9 mouse cellular contexts compared by ENCODE assay signal in genomic region chr13:114387074-114387487, GRCm38 (mm10). TPM values are rescaled to one million over a fixed set of nuclear protein-coding genes. Genes with fewer than 3 reads are reported as not detected.
DNase-seq lines count a peak whose midpoint lies in the region; ATAC-seq and TF ChIP-seq lines count a peak whose summit lies in the region.
"Had no signal": no experiment of that assay in that cellular context is flagged by ENCODE, and none has a peak within 500 bp of the region (broad histone marks: within the 10 kb centered on the region; RNA-seq: fewer than 3 reads in every experiment).

No protein-coding gene starts in this region.

- TF ChIP-seq CTCF in gastrocnemius, adult 2 months (IDR thresholded peaks at IDR 0.05), result no peak
- no peak for TF ChIP-seq CTCF in small intestine, adult 2 months (IDR thresholded peaks at IDR 0.05; ENCODE audit: extremely low read depth, insufficient read length, insufficient replicate concordance, low read depth, low read length)

- H3K4me1 ChIP-seq in embryonic facial prominence, embryonic 15.5 days, result no peaks in the 10 kb centered on the region
- H3K4me1 ChIP-seq in limb, embryonic 14.5 days (ENCODE audit: control insufficient read depth, insufficient read depth, low read length), result peaks cover 6% of the 10 kb centered on the region
- no peaks in the 10 kb centered on the region for H3K4me1 ChIP-seq in small intestine, adult 2 months (ENCODE audit: control insufficient read depth, insufficient read depth, insufficient read length, low read length)

- H3K9me3 ChIP-seq in embryonic facial prominence, embryonic 15.5 days (replicated peaks), result no peaks in the 10 kb centered on the region
- H3K9me3 ChIP-seq in limb, embryonic 14.5 days (ENCODE audit: control insufficient read depth, low read length), result no peaks in the 10 kb centered on the region

- H3K4me2 ChIP-seq in embryonic facial prominence, embryonic 15.5 days (replicated peaks), result peak overlapping the region; percentile 58
- H3K4me2 ChIP-seq in limb, embryonic 14.5 days (replicated peaks; ENCODE audit: low read depth, low read length, severe bottlenecking), result peak overlapping the region; percentile 65

- H3K27me3 ChIP-seq in embryonic facial prominence, embryonic 15.5 days, result no peaks in the 10 kb centered on the region
- H3K27me3 ChIP-seq in limb, embryonic 14.5 days (ENCODE audit: control insufficient read depth, insufficient read depth, low read length), result no peaks in the 10 kb centered on the region
- no peaks in the 10 kb centered on the region for H3K27me3 ChIP-seq in small intestine, adult 2 months (ENCODE audit: control insufficient read depth, insufficient read depth, low read length)
- H3K27me3 ChIP-seq: Patski had no signal

- peak overlapping the region; percentile 73 for H3K9ac ChIP-seq in embryonic facial prominence, embryonic 15.5 days
- H3K9ac ChIP-seq in limb, embryonic 14.5 days (ENCODE audit: low read depth, low read length, severe bottlenecking), result peak overlapping the region; percentile 87

- DNase-seq in gastrocnemius, adult 2 months, result no peak
- no peak for DNase-seq in gastrocnemius, postnatal 10 days
- peak; percentile 68 for DNase-seq in CD4-positive, CD25-positive, alpha-beta regulatory T cell, adult 2 months (ENCODE audit: low read depth, low spot score)
- no peak for DNase-seq in limb, embryonic 14.5 days (ENCODE audit: low spot score)
- no peak for DNase-seq in right cerebral cortex, postnatal 10 days (ENCODE audit: low spot score in 2 of 2)
- DNase-seq in adrenal gland, postnatal 10 days, result no peak

- peaks cover 7% of the 10 kb centered on the region; the same call in 1 of the 2 replicates for H3K36me3 ChIP-seq in embryonic facial prominence, embryonic 15.5 days
- peaks cover 4% of the 10 kb centered on the region; the same call in 1 of the 2 replicates for H3K36me3 ChIP-seq in limb, embryonic 14.5 days (ENCODE audit: control insufficient read depth, insufficient read depth, low read length)
- H3K36me3 ChIP-seq in small intestine, adult 2 months (ENCODE audit: control insufficient read depth, insufficient read depth, low read length), result 0 out of 2 replicates have a peak, but pooled peaks cover 2% of the 10 kb centered on the region

- H3K4me3 ChIP-seq in gastrocnemius, adult 2 months, result peak overlapping the region; percentile 99
- peak overlapping the region; percentile 89 for H3K4me3 ChIP-seq in embryonic facial prominence, embryonic 15.5 days (replicated peaks)
- H3K4me3 ChIP-seq in limb, embryonic 14.5 days (replicated peaks; ENCODE audit: low read length), result peak overlapping the region; percentile 86
- peak overlapping the region; percentile 97 for H3K4me3 ChIP-seq in small intestine, adult 2 months (ENCODE audit: low read depth, low read length)

- ATAC-seq in embryonic facial prominence, embryonic 15.5 days (ENCODE audit: insufficient number of reproducible peaks, low FRiP score, low TSS enrichment, low read depth), result no peak; the same call in 1 of the 2 replicates
- 0 out of 2 replicates have a peak, but pooled peaks have one; percentile 12 for ATAC-seq in limb, embryonic 14.5 days (ENCODE audit: low FRiP score, low read depth)

- TF ChIP-seq POLR2A in limb, embryonic 14.5 days (IDR thresholded peaks at IDR 0.05; ENCODE audit: borderline replicate concordance, extremely low read depth, insufficient read depth, insufficient read length), result no peak
- TF ChIP-seq POLR2A in small intestine, adult 2 months (IDR thresholded peaks at IDR 0.05; ENCODE audit: low read depth, low read length), result no peak

- H3K27ac ChIP-seq in gastrocnemius, adult 2 months, result peak overlapping the region; percentile 94
- H3K27ac ChIP-seq in embryonic facial prominence, embryonic 15.5 days (replicated peaks), result 0 out of 2 replicates have a peak overlapping the region, but pooled peaks have one; percentile 83
- H3K27ac ChIP-seq in limb, embryonic 14.5 days (replicated peaks; ENCODE audit: low read depth, low read length), result peak overlapping the region; percentile 86; the same call in 1 of the 2 replicates
- H3K27ac ChIP-seq in small intestine, adult 2 months (ENCODE audit: insufficient read depth, low read depth, low read length), result no peak overlapping the region

- WGBS in embryonic facial prominence, embryonic 15.5 days, result 4% methylated on average over 10 of the region's 10 CpGs
- WGBS in limb, embryonic 14.5 days, result 2% methylated on average over 10 of the region's 10 CpGs
- 2% methylated on average over 10 of the region's 10 CpGs for WGBS in small intestine, adult 2 months

- intact Hi-C loops in gastrocnemius, adult 2 months (cut with DNase I), result no loop called here

RNA-seq across cellular contexts. Expression of gene Ndufs4, which starts 1.0 kb away (rescaled TPM):
- 100 to 1,000 TPM; 323 to 429 TPM for total RNA-seq in gastrocnemius, adult 2 months (2021)
- 100 to 1,000 TPM; 332 to 384 TPM for total RNA-seq in gastrocnemius, postnatal 10 days (2021)
- 249 and 264 TPM in 2 replicates for polyA plus RNA-seq in embryonic facial prominence, embryonic 15.5 days (2015; fragmentation: Nextera tagmentation; extraction: Ambion mirVana)
- polyA plus RNA-seq in limb, embryonic 14.5 days (2012; rRNA removed), result 53.6 and 86.5 TPM in 2 replicates
- 279 and 290 TPM in 2 replicates for polyA plus RNA-seq in limb, embryonic 14.5 days (2014; fragmentation: Nextera tagmentation; extraction: Ambion mirVana)
- 25.3 and 25.9 TPM in 2 replicates for polyA plus RNA-seq in small intestine, adult 2 months (2012; rRNA removed)
- 100 to 1,000 TPM; 410 to 451 TPM for total RNA-seq in adrenal gland, postnatal 10 days (2021)
